Mouse (Mus musculus): ENCODE data around the gene Col5a1.

Gene Col5a1

GRCm38 (mm10) chr2:27918106-27918505 is 31.9 kb downstream of the Col5a1 start:
- no peak for DNase-seq (ENCODE audit: extremely low spot score, low read depth, low spot score)

DNA sequence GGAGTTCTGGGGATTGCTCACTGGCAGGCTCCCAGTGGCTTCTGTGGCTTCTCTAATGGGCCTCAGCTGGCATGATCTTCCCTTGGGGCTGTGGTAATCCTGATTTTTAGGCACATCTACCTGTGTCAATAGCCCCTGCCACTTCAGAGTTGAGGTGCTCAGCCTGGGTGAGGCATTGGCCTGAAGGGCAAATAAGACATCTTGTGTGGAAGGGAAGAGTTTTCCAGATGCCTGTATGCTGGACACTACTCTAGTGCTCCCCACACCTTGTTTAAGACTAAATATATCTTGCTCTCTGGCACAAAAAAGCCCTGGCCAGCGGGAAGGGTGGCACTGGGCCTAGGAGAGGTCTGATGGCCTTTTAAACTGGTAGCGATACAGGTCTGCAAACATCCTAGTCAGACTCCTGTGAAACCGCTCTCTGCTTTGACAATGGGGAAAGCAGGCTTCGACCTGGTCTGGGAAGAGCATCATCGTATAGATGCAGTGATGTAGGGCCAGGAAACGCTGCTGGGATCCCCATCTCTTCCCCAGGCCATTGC is 33.2 kb downstream of the Col5a1 start:
- no peak for DNase-seq (ENCODE audit: extremely low spot score, low read depth, low spot score)

GRCm38 (mm10) chr2:27922053-27922452 is 35.8 kb downstream of the Col5a1 start:
- DNase-seq (ENCODE audit: extremely low spot score, low read depth, low spot score), result no peak

GRCm38 (mm10) chr2:27923718-27924117 is 37.5 kb downstream of the Col5a1 start:
- no peak for DNase-seq (ENCODE audit: extremely low spot score, low read depth, low spot score)

DNA sequence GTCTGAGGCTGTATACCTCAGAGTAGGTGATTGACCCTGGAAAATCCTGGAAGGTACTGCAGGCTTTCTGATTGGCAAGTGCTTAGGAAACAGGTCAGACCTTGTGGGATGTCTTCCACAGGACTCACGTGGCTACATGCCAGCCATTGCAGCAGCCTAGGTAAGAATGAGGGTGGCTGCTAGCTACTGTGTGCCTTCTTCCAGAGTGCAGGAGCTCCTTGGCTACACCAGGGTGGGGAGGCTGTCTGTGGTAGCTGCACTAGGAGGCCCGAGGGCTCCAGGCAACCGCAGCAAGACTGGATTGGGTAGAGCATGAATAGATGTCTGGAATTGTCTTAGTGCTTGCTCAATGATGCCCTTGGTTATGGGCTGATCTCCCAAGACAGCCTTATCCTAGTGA is 38.2 kb downstream of the Col5a1 start:
- DNase-seq (ENCODE audit: extremely low spot score, low read depth, low spot score), result no peak

GRCm38 (mm10) chr2:27926478-27927165 is 40.4 kb downstream of the Col5a1 start:
- no peak for DNase-seq (ENCODE audit: extremely low spot score, low read depth, low spot score)

GRCm38 (mm10) chr2:27930471-27931015 is 44.3 kb downstream of the Col5a1 start:
- no peak for DNase-seq (ENCODE audit: extremely low spot score, low read depth, low spot score)

DNA sequence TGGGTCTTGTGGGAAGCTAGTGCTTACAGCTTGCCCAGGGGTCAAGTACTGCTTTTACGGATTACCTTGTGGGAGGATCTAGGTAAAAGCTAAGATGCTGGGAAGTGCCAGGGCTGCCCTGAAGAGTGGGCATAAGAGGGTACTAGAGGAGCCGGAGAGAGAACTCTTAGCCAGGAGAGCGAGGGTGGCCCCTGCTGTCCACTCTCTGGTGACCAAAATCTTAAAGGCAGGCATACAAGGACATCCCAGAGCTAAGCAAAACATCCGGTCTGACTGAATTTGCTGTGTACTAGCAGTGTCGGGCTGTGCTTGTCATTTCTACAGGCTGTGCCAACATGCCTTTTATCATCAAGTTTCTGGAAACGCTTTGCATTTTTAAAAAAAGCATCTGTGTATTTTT is 44.9 kb downstream of the Col5a1 start:
- no peak for DNase-seq (ENCODE audit: extremely low spot score, low read depth, low spot score)

DNA sequence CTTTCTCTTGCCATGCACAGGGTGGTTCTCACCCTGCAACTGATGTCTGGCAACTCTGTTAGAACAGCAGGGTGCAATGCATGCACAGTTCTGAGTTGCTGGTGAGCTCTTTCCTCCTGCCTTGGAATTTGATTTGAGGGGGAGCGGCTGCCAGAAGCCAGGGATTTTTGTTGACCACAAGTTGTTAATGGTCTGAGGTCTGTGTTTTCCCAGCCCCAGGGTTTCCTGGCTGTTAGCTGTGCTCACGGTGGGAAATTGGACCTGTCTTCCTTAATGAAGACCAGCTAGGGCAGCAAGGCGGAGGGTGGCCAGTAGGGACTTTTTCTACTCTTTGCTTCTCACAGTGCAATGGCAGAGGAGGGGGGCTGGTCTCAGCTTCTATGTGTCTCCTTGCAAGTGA is 45.7 kb downstream of the Col5a1 start:
- DNase-seq (ENCODE audit: extremely low spot score, low read depth, low spot score), result peak; percentile 50

GRCm38 (mm10) chr2:27934269-27934668 is 48.0 kb downstream of the Col5a1 start:
- no peak for DNase-seq (ENCODE audit: extremely low spot score, low read depth, low spot score)

DNA sequence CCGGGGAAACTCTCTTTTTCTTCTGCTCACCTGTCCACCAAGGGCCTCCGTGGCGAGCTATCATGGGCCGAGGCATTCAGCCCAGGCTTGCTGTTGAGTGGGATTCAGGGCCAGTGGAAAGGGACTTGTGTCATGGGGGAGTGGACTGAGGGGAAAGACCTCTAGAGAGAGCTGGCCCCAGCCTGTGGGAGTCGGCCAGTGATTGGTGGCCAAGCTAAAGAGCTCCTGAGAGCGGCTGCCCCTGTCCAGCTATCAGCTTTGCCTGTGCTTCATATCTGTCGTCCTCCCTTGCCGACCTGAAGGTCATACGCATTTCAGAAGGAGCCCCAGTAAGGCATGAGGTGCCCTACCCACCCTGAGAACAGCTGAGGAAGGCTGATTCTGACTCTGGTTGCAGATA is 48.6 kb downstream of the Col5a1 start:
- no peak for DNase-seq (ENCODE audit: extremely low spot score, low read depth, low spot score)

DNA sequence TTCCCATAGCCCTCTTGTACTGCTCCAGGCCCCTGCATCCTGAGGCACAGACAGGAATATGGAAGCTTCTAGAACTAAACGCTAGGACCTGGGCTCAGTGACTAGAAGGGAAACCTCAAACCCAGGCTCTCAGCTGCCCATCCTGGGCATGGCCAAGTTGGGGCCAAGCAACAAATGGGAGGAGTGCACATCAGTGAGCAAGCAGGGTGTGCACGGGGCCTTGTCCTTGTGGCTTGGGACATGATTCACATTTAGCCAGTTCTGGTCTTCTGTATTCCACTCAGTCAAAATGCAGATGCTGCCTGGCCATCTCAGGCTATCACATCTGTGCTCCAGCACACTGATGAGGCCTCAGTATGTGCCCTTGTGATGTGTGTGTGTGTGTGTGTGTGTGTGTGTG is 49.2 kb downstream of the Col5a1 start:
- no peak for DNase-seq (ENCODE audit: extremely low spot score, low read depth, low spot score)

GRCm38 (mm10) chr2:27936607-27937191 is 50.5 kb downstream of the Col5a1 start:
- no peak for DNase-seq (ENCODE audit: extremely low spot score, low read depth, low spot score)

GRCm38 (mm10) chr2:27939433-27939832 is 53.2 kb downstream of the Col5a1 start:
- DNase-seq (ENCODE audit: extremely low spot score, low read depth, low spot score), result no peak

- no peak for DNase-seq (ENCODE audit: extremely low spot score, low read depth, low spot score)
Measured at GRCm38 (mm10) chr2:27940144-27940543, 53.9 kb downstream of the Col5a1 start.

DNA sequence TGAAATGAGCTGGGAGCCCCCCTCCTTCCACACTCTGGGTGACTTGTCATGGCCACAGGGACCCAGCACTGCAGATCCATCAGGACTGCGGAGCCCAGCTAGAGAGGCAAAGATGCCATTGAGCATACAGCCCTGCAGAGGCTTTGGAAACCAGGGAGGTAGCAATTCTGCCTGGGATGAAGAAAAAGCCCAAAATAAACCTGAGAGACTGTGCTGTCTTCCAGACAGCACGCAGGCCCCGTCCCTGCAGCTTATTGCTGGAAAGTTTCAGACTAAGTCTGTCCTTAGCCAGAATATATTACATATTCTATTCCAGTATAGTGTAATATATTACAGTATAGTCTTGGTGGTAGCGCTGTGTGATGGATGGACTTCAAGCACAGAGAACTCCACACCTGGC is 61.0 kb downstream of the Col5a1 start:
- no peak for DNase-seq (ENCODE audit: extremely low spot score, low read depth, low spot score)

GRCm38 (mm10) chr2:27947917-27948316 is 61.7 kb downstream of the Col5a1 start:
- no peak for DNase-seq (ENCODE audit: extremely low spot score, low read depth, low spot score)

DNA sequence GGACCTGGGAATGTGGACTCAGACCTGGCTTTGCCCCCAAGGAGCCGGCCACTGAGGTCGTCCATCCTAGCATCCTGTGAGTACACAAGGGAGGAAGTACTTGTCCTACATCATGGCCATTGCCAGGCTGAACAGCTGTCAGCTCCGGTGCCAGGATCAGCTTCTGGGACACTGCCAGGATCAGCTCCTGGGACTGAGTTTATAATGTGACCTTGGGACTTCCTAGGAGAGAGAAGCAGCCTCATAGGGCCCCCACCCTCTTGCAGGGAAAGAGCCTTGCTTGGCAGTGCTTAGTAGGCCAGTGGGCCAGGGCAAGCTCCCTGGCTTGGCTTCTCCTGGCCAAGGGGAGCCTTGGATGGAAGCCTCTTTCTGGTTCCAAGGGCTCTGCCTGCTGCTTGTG is 67.6 kb downstream of the Col5a1 start:
- no peak for DNase-seq (ENCODE audit: extremely low spot score, low read depth, low spot score)

DNA sequence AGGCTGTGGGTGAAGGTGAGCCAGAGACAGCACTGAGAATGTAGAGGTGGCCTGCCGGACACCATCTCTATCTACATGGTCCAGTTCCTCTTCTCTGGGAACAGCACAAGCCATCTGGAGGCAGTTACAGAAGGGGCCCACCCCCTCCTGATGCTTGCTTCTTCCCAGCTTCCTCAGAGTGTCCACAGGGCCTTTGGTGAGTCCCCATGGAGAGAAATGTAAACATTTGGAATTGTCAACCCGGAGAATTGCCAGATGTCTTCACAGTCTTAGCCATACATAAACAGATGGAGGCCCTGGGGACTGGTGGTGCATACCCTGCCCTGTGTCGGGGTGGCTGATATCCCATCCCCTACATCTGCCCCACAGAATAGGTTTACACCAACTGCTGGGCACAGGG is 68.7 kb downstream of the Col5a1 start:
- DNase-seq (ENCODE audit: extremely low spot score, low read depth, low spot score), result no peak

DNA sequence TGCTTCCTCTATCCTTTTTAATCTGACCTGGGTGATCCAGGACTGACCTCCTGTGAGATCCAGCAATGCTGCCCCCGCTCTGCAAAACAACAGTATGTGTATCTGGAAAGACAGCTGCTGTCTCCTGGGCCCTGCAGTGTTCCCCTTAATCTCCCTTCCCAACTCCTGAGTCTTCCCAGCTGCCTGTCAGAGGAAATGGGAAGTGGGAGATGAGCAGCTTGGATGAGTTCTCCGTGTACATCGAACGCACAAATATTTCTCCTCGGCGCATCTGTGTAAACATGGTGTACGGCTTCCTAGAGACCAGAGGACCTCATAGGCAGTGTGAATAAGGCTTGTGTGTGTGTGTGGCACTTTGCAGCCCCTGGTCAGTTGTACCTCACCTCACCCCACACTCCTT is 70.5 kb downstream of the Col5a1 start:
- DNase-seq (ENCODE audit: extremely low spot score, low read depth, low spot score), result no peak

GRCm38 (mm10) chr2:27957184-27957583 is 71.0 kb downstream of the Col5a1 start:
- DNase-seq (ENCODE audit: extremely low spot score, low read depth, low spot score), result no peak

- no peak for DNase-seq (ENCODE audit: extremely low spot score, low read depth, low spot score)
Measured at GRCm38 (mm10) chr2:27959275-27959674, 73.0 kb downstream of the Col5a1 start.
